Mouse (Mus musculus): Measurements from ENCODE around the gene Olfr172. TPM values are rescaled to one million over a fixed set of nuclear protein-coding genes. Genes with fewer than 3 reads are reported as not detected.
A peak's percentile ranks its signal among the peaks of the same experiment; 100 is the strongest.

Gene Olfr172
- not detected in 2 replicates for polyA plus RNA-seq (2016; fragmentation: Nextera tagmentation; extraction: Ambion mirVana)

- H3K27me3 ChIP-seq (ENCODE audit: low read depth, poor library complexity, severe bottlenecking) = no peaks in the 10 kb centered on the region
- no peaks in the 10 kb centered on the region for H3K9me3 ChIP-seq (replicated peaks)
- no peak within 1 kb of the TSS for H3K4me3 ChIP-seq
- H3K36me3 ChIP-seq = no peaks in the 10 kb centered on the region
- H3K4me1 ChIP-seq = no peaks in the 10 kb centered on the region
- DNase-seq (ENCODE audit: low spot score) = no peak
- WGBS = 96% methylated on average over 1 of the region's 1 CpGs
- no peak within 1 kb of the TSS for H3K27ac ChIP-seq
Observed at GRCm38 (mm10) chr16:58763076-58763475, at the start of gene Olfr172. Olfr172 (minus strand) TSS chr16:58763176.

DNA sequence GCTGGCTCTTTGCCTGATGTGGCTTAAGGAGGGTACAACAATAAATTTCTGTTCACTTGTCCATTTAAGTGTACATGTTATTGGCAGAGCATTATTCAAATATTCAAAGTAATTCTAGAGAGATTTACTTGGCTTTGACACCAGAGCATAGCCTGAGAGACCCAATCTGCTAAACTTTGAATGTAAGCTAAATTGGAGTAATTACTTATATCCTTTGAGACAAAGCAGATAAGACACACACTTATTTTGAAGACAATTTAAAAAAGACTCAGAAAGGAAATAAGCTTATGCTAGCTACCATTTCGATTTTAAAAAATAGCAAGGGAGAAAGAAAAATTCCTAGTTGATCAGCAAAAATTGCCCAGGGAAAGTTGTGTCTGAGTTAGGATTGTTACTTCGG, 37.2 kb upstream of the Olfr172 start, which contains the start of gene Olfr173:
Olfr173 (minus strand) TSS at position 101 of the 400 bp plus-strand sequence.
- H3K4me1 ChIP-seq = no peaks in the 10 kb centered on the region
- H3K4me3 ChIP-seq = no peak within 1 kb of the TSS
- no peak within 1 kb of the TSS for H3K27ac ChIP-seq
- no peak for DNase-seq (ENCODE audit: low spot score)
- H3K27me3 ChIP-seq (ENCODE audit: low read depth, poor library complexity, severe bottlenecking) = no peaks in the 10 kb centered on the region
- no peaks in the 10 kb centered on the region for H3K36me3 ChIP-seq
- H3K9me3 ChIP-seq (replicated peaks) = no peaks in the 10 kb centered on the region
- WGBS = 77% methylated on average over 2 of the region's 2 CpGs

DNA sequence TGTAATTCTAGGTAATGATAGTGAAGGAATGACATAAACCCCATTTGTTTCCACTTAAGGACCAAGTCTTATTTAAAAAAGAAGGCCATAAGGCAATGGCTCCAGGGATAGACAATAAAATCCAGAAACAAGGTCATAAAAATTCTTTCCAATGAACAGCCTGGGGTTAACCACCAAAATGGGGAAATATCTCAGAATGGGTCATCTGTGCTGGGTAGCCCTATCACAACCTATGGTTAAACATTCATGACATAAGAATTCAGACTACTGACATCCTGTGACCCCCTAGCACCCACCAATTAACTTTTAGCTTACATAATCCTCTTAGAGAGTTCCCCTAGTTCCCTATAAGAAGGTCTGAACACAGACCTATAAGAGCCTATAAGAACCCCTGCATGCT, 6.8 kb downstream of the Olfr172 start:
- Histone ChIP-seq H3K9me3 (replicated peaks) (no peaks in the 10 kb centered on the region), H3K27me3 (ENCODE audit: low read depth, poor library complexity, severe bottlenecking) (no peaks in the 10 kb centered on the region), H3K4me3 (no peak overlapping the region), H3K36me3 (no peaks in the 10 kb centered on the region), H3K27ac (no peak overlapping the region), H3K4me1 (0 out of 2 replicates have a peak, but pooled peaks cover 3% of the 10 kb centered on the region)
- no peak for DNase-seq (ENCODE audit: low spot score)

DNA sequence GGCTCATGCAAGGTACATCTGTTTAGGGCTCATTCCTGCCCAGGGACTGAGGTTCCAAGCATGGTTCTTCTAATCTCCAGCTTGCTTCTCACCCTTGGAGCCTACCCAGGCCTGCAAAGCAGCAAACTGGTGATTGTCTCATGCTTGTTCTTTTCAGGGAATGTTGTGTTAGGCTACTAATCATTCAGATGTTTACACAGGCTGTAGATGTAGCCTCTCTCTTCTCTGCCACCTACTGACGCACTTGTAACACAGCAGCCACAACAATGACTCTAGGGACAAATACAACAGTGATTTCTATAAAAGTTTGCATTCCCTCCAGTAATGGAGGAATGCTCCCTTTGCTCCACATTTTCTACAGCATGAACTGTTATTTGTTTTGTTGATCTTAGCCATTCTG, 11.7 kb downstream of the Olfr172 start:
- Histone ChIP-seq H3K27me3 (ENCODE audit: low read depth, poor library complexity, severe bottlenecking) (no peaks in the 10 kb centered on the region), H3K27ac (no peak overlapping the region), H3K4me1 (0 out of 2 replicates have a peak, but pooled peaks cover 1% of the 10 kb centered on the region), H3K36me3 (no peaks in the 10 kb centered on the region), H3K9me3 (replicated peaks) (no peaks in the 10 kb centered on the region), H3K4me3 (no peak overlapping the region)
- DNase-seq (ENCODE audit: low spot score) = no peak
- 37% methylated on average over 1 of the region's 1 CpGs for WGBS

DNA sequence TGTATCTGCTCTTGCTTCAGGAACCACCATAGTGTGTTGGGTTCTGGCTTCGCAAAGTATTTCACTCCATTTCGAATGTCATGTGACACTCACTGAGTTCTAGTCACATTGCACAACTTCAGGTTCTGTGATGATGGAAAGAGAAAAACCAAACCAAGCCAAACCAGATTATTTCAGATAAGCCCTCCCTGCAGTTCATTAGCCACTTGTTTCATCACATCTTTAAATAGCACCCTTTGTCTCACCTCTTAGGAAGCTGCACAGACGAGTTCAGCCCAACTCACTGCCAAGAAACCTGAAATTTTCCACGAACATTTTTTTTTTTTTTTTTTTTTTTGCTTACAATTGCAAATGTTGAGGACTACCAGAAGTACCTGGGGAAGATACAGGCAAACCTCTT, 16.3 kb downstream of the Olfr172 start:
- no peak for DNase-seq (ENCODE audit: low spot score)
- Histone ChIP-seq H3K36me3 (no peaks in the 10 kb centered on the region), H3K27ac (no peak overlapping the region), H3K4me1 (no peaks in the 10 kb centered on the region), H3K9me3 (replicated peaks) (no peaks in the 10 kb centered on the region), H3K27me3 (ENCODE audit: low read depth, poor library complexity, severe bottlenecking) (no peaks in the 10 kb centered on the region), H3K4me3 (no peak overlapping the region)
- WGBS = 81% methylated on average over 4 of the region's 4 CpGs

DNA sequence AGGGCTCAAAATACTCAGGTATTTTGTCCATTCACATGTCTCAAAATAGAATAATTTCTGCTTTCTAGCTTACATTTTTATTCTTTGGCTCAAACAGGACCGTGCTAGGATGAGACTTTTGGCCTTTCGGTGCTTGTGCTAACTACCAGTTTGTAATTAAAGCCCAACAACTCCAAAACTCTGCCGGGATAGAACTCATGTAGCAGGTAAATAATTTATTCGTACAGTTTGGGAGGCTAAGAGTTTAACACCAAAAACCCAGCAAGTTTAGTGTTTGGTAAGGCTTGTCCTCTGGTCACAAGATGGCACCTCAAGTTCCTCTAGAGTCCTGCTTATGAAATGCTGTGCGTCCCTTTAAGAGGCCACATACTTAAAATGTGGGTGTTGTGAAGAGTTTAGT, 22.2 kb downstream of the Olfr172 start:
- no peaks in the 10 kb centered on the region for H3K4me1 ChIP-seq
- no peaks in the 10 kb centered on the region for H3K27me3 ChIP-seq (ENCODE audit: low read depth, poor library complexity, severe bottlenecking)
- 0 out of 2 replicates have a peak, but pooled peaks cover 1% of the 10 kb centered on the region for H3K36me3 ChIP-seq
- 92% methylated on average over 5 of the region's 5 CpGs for WGBS
- no peak overlapping the region for H3K4me3 ChIP-seq
- no peaks in the 10 kb centered on the region for H3K9me3 ChIP-seq (replicated peaks)
- no peak for DNase-seq (ENCODE audit: low spot score)
- H3K27ac ChIP-seq = no peak overlapping the region

GRCm38 (mm10) chr16:58738800-58739199, 24.2 kb downstream of the Olfr172 start:
- Histone ChIP-seq H3K36me3 (peaks cover 19% of the 10 kb centered on the region), H3K4me1 (no peaks in the 10 kb centered on the region), H3K4me3 (no peak overlapping the region), H3K27ac (no peak overlapping the region), H3K9me3 (replicated peaks) (no peaks in the 10 kb centered on the region), H3K27me3 (ENCODE audit: low read depth, poor library complexity, severe bottlenecking) (no peaks in the 10 kb centered on the region)
- WGBS = 88% methylated on average over 1 of the region's 1 CpGs
- no peak for DNase-seq (ENCODE audit: low spot score)

GRCm38 (mm10) chr16:58738205-58738604, 24.8 kb downstream of the Olfr172 start:
- 85% methylated on average over 4 of the region's 4 CpGs for WGBS
- Histone ChIP-seq H3K9me3 (replicated peaks) (no peaks in the 10 kb centered on the region), H3K36me3 (peaks cover 25% of the 10 kb centered on the region), H3K27ac (no peak overlapping the region), H3K4me1 (no peaks in the 10 kb centered on the region), H3K4me3 (no peak overlapping the region), H3K27me3 (ENCODE audit: low read depth, poor library complexity, severe bottlenecking) (no peaks in the 10 kb centered on the region)
- no peak for DNase-seq (ENCODE audit: low spot score)

DNA sequence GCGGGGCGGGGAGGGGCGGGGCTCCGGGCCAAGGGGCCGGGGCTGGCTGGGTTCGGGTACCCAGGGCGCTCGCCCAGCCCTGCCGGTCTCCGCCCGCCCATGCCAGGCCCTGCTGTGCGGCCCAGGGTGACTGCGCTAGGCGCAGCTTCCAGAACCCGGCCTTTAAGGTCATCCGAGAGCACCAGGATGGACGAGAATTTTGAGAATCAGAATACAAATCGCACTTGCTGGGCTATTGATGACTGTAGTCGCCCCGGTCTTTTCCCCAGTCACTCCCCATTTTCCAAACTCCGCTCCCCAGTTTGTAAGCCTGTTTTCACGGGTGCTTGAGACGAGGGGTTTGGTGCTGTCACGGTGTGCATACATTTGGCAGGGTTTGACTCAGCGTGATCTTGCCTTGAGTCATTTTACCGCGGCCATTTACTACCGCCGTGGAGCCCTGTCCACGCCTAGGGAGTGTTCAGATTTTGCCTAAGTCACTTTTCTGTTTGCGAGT, 34.8 kb downstream of the Olfr172 start:
- peak overlapping the region; percentile 81 for H3K4me3 ChIP-seq
- DNase-seq (ENCODE audit: low spot score) = no peak
- H3K4me1 ChIP-seq = peaks cover 6% of the 10 kb centered on the region
- H3K9me3 ChIP-seq (replicated peaks) = no peaks in the 10 kb centered on the region
- peaks cover 37% of the 10 kb centered on the region for H3K36me3 ChIP-seq
- peak overlapping the region; percentile 89 for H3K27ac ChIP-seq
- H3K27me3 ChIP-seq (ENCODE audit: low read depth, poor library complexity, severe bottlenecking) = no peaks in the 10 kb centered on the region
- WGBS = 1% methylated on average over 30 of the region's 31 CpGs

DNA sequence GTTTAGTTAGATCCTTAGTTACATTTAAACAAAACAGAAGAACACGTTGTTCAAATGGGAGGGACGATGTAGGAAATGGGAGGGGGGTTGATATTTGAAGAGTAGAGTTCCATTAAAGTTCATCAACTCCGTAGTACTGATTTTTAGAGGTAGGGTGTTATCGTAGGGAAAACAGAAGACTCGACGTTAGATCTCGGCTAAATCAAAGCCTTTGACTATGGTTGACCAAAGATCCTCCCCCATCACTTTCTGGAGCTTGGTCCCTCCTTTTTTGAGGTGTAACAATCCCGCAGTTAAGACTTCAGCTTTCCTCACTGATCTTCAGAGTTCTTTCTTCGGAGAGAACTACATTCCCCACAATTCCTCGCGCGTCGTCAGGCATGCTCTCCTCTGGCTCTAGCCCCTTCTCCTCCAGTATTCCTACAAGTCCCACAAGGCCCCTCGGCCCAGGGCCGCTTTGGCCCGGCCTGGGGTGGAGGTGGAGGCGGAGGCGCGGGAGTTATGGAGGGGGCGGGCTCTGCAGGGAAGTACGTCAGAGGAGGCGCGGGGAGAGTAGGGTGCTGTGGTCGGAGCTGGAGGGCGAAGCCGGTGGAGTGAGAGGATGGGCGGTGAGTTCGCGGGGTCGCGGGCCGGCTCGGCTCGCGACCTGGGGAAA, 35.4 kb downstream of the Olfr172 start, which contains the start of gene Cldnd1:
Cldnd1 (plus strand) TSS at position 434 of the 655 bp plus-strand sequence.
- Histone ChIP-seq H3K27ac (peak within 1 kb of the TSS; percentile 89), H3K4me1 (peaks cover 6% of the 10 kb centered on the region), H3K36me3 (peaks cover 31% of the 10 kb centered on the region), H3K4me3 (peak within 1 kb of the TSS; percentile 81), H3K27me3 (ENCODE audit: low read depth, poor library complexity, severe bottlenecking) (no peaks in the 10 kb centered on the region), H3K9me3 (replicated peaks) (no peaks in the 10 kb centered on the region)
- DNase-seq (ENCODE audit: low spot score) = peak; percentile 93
- 3% methylated on average over 35 of the region's 35 CpGs for whole genome bisulfite sequencing

GRCm38 (mm10) chr16:58726680-58727476, 36.1 kb downstream of the Olfr172 start:
- Histone ChIP-seq H3K27ac (peak overlapping the region; percentile 89), H3K4me3 (peak overlapping the region; percentile 81)
- 85% methylated on average over 11 of the region's 11 CpGs for WGBS

GRCm38 (mm10) chr16:58722292-58722691, 40.7 kb downstream of the Olfr172 start:
- Histone ChIP-seq H3K27ac (no peak overlapping the region), H3K9me3 (replicated peaks) (no peaks in the 10 kb centered on the region), H3K36me3 (no peaks in the 10 kb centered on the region), H3K27me3 (ENCODE audit: low read depth, poor library complexity, severe bottlenecking) (no peaks in the 10 kb centered on the region), H3K4me1 (no peaks in the 10 kb centered on the region), H3K4me3 (no peak overlapping the region)
- 89% methylated on average over 2 of the region's 2 CpGs for WGBS
- no peak for DNase-seq (ENCODE audit: low spot score)

More at GRCm38 (mm10) chr16:58726680-58727476, 36.1 kb downstream of the Olfr172 start:
- no peaks in the 10 kb centered on the region for H3K9me3 ChIP-seq (replicated peaks)
- peaks cover 6% of the 10 kb centered on the region for H3K4me1 ChIP-seq
- no peak for DNase-seq (ENCODE audit: low spot score)
- peaks cover 24% of the 10 kb centered on the region for H3K36me3 ChIP-seq
- no peaks in the 10 kb centered on the region for H3K27me3 ChIP-seq (ENCODE audit: low read depth, poor library complexity, severe bottlenecking)

GRCm38 (mm10) chr16:58718666-58719120, 44.3 kb downstream of the Olfr172 start, which contains the start of gene Gpr15:
Gpr15 (minus strand) TSS chr16:58719070.
- H3K4me1 ChIP-seq = no peaks in the 10 kb centered on the region
- H3K4me3 ChIP-seq = no peak within 1 kb of the TSS
- H3K36me3 ChIP-seq = no peaks in the 10 kb centered on the region
- WGBS = 90% methylated on average over 7 of the region's 7 CpGs
- H3K27ac ChIP-seq = no peak within 1 kb of the TSS
- no peaks in the 10 kb centered on the region for H3K9me3 ChIP-seq (replicated peaks)
- H3K27me3 ChIP-seq (ENCODE audit: low read depth, poor library complexity, severe bottlenecking) = no peaks in the 10 kb centered on the region
- DNase-seq (ENCODE audit: low spot score) = no peak
